Mouse (Mus musculus) heart, adult 2 months (tissue): Measurements from ENCODE around the gene Gm10192.

ENCODE experiments used
- CTCF ChIP-seq: fragments of 200-600 bp; IDR thresholded peaks from 2 replicates; pipeline ENCODE4 v1.8.1; 2022; ENCODE audit warnings: antibody characterized with exemption, mild to moderate bottlenecking, moderate library complexity
- EP300 ChIP-seq: fragments of 200-500 bp; IDR thresholded peaks from 2 replicates; pipeline ENCODE4 v1.6.1; 2011; ENCODE audit warnings: low read depth, low read length, control low read depth; ENCODE audit not compliant: insufficient read depth

DNA sequence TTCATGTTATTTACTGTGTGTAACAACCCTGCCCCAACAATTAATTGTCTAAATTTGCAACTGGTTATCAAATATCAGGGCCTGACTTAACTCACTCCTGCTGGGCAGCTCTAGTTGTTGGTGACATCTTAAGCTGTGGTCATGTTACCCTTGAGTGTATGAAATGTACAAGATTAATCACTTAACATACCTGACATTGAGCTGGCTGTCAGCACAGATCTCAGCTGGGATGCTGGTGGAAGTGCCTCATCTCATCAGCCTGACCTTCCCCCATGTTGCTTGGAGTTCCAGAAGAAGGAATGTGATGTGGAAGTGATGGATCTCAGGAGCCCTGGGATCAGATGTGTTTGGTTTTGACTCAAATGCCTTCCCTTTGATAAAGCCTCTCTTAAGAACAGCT is 29.5 kb upstream of the Gm10192 start:
- no peak for TF ChIP-seq EP300
- TF ChIP-seq CTCF = no peak
